ENCODE assay signal across 27 mouse cellular contexts in genomic region chr2:152051985-152052384, GRCm38 (mm10). TPM values are rescaled to one million over a fixed set of nuclear protein-coding genes. Genes with fewer than 3 reads are reported as not detected.
A peak's percentile ranks its signal among the peaks of the same experiment; 100 is the strongest.
DNase-seq lines count a peak whose midpoint lies in the region; ATAC-seq and TF ChIP-seq lines count a peak whose summit lies in the region.
"Had no signal": no experiment of that assay in that cellular context is flagged by ENCODE, and none has a peak within 500 bp of the region (broad histone marks: within the 10 kb centered on the region; RNA-seq: fewer than 3 reads in every experiment).

No protein-coding gene starts in this region.

- no peak overlapping the region for H3K9ac ChIP-seq in hindbrain, postnatal 0 days (replicated peaks; ENCODE audit: low read length)
- no peak overlapping the region for H3K9ac ChIP-seq in neural tube, embryonic 11.5 days (ENCODE audit: low read length)
- H3K9ac ChIP-seq in hindbrain, embryonic 14.5 days, result no peak overlapping the region
- H3K9ac ChIP-seq in neural tube, embryonic 15.5 days (replicated peaks), result 0 out of 2 replicates have a peak overlapping the region, but pooled peaks have one; percentile 7
- H3K9ac ChIP-seq: embryonic facial prominence, embryonic 12.5 days; intestine, embryonic 15.5 days had no signal

- no peak for ATAC-seq in hindbrain, postnatal 0 days
- no peak for ATAC-seq in neural tube, embryonic 11.5 days (ENCODE audit: insufficient read depth, low FRiP score, low TSS enrichment)
- no peak for ATAC-seq in hindbrain, embryonic 14.5 days (ENCODE audit: low FRiP score)
- no peak for ATAC-seq in neural tube, embryonic 15.5 days (ENCODE audit: low FRiP score)
- ATAC-seq: activated CD4-positive, CD25-positive, alpha-beta regulatory T cell, adult 4 months; intestine, embryonic 15.5 days had no signal

- H3K36me3 ChIP-seq in hindbrain, embryonic 10.5 days, result no peaks in the 10 kb centered on the region
- H3K36me3 ChIP-seq in hindbrain, postnatal 0 days (ENCODE audit: insufficient read depth, low read length), result no peaks in the 10 kb centered on the region
- no peaks in the 10 kb centered on the region for H3K36me3 ChIP-seq in neural tube, embryonic 11.5 days (ENCODE audit: control insufficient read depth, insufficient read depth, low read length)
- H3K36me3 ChIP-seq in hindbrain, embryonic 14.5 days (replicated peaks; ENCODE audit: control insufficient read depth, insufficient read depth), result no peaks in the 10 kb centered on the region
- no peaks in the 10 kb centered on the region for H3K36me3 ChIP-seq in neural tube, embryonic 15.5 days
- H3K36me3 ChIP-seq: embryonic facial prominence, embryonic 12.5 days; heart, embryonic 10.5 days; intestine, embryonic 15.5 days had no signal

- peaks cover 95% of the 10 kb centered on the region for H3K27me3 ChIP-seq in hindbrain, embryonic 10.5 days (ENCODE audit: insufficient read depth, poor library complexity, severe bottlenecking)
- no peaks in the 10 kb centered on the region for H3K27me3 ChIP-seq in hindbrain, postnatal 0 days (ENCODE audit: insufficient read depth, low read length)
- peaks cover 33% of the 10 kb centered on the region for H3K27me3 ChIP-seq in neural tube, embryonic 11.5 days (ENCODE audit: control insufficient read depth, insufficient read depth, low read length)
- H3K27me3 ChIP-seq in hindbrain, embryonic 14.5 days (ENCODE audit: control insufficient read depth, insufficient read depth, low read length), result no peaks in the 10 kb centered on the region
- 0 out of 2 replicates have a peak, but pooled peaks cover 7% of the 10 kb centered on the region for H3K27me3 ChIP-seq in neural tube, embryonic 15.5 days (replicated peaks)

- no peak overlapping the region for H3K4me2 ChIP-seq in hindbrain, postnatal 0 days (ENCODE audit: low read depth, low read length)
- H3K4me2 ChIP-seq in neural tube, embryonic 11.5 days (ENCODE audit: low read depth), result no peak overlapping the region
- no peak overlapping the region for H3K4me2 ChIP-seq in hindbrain, embryonic 14.5 days (replicated peaks)
- no peak overlapping the region for H3K4me2 ChIP-seq in neural tube, embryonic 15.5 days
- H3K4me2 ChIP-seq: embryonic facial prominence, embryonic 12.5 days; intestine, embryonic 15.5 days had no signal

- TF ChIP-seq CTCF in hindbrain, postnatal 0 days (IDR thresholded peaks at IDR 0.05; ENCODE audit: low read depth), result no peak

- no peak overlapping the region for H3K4me3 ChIP-seq in hindbrain, embryonic 10.5 days
- H3K4me3 ChIP-seq in hindbrain, postnatal 0 days (ENCODE audit: low read length), result no peak overlapping the region
- no peak overlapping the region for H3K4me3 ChIP-seq in neural tube, embryonic 11.5 days (ENCODE audit: low read depth, low read length)
- no peak overlapping the region for H3K4me3 ChIP-seq in hindbrain, embryonic 14.5 days (replicated peaks; ENCODE audit: low read length)
- H3K4me3 ChIP-seq in neural tube, embryonic 15.5 days (replicated peaks), result no peak overlapping the region
- H3K4me3 ChIP-seq: embryonic facial prominence, embryonic 12.5 days; heart, embryonic 10.5 days; intestine, embryonic 15.5 days; layer of hippocampus, adult 2 months had no signal

- H3K9me3 ChIP-seq in hindbrain, embryonic 10.5 days, result no peaks in the 10 kb centered on the region
- H3K9me3 ChIP-seq in hindbrain, postnatal 0 days (ENCODE audit: low read length), result no peaks in the 10 kb centered on the region
- H3K9me3 ChIP-seq in neural tube, embryonic 11.5 days (ENCODE audit: control insufficient read depth, low read length), result no peaks in the 10 kb centered on the region
- H3K9me3 ChIP-seq in hindbrain, embryonic 14.5 days (ENCODE audit: control insufficient read depth, low read length), result no peaks in the 10 kb centered on the region
- H3K9me3 ChIP-seq in neural tube, embryonic 15.5 days (replicated peaks), result no peaks in the 10 kb centered on the region
- H3K9me3 ChIP-seq: embryonic facial prominence, embryonic 12.5 days; heart, embryonic 10.5 days; intestine, embryonic 15.5 days had no signal

- no peak for DNase-seq in hindbrain, embryonic 10.5 days (ENCODE audit: low spot score)
- DNase-seq in hindbrain, postnatal 0 days (ENCODE audit: low spot score), result no peak
- no peak for DNase-seq in neural tube, embryonic 11.5 days (ENCODE audit: low spot score)
- DNase-seq in neural tube, embryonic 10.5 days (ENCODE audit: extremely low spot score, low spot score), result no peak
- DNase-seq in hindbrain, embryonic 14.5 days (ENCODE audit: low spot score), result no peak
- no peak for DNase-seq in frontal cortex, postnatal 25 days (ENCODE audit: low spot score in 2 of 2)
- no peak for DNase-seq in urinary bladder, postnatal 25 days (ENCODE audit: low spot score)
- DNase-seq: adrenal gland, adult 8-10 months; cerebellum, adult 18-20 months; cerebellum, postnatal 25 days; gastrocnemius, postnatal 10 days; kidney, adult 8-10 months; kidney, postnatal 14 days; lung, adult 18-20 months; lung, postnatal 10 days had no signal

- peaks cover 72% of the 10 kb centered on the region for H3K4me1 ChIP-seq in hindbrain, embryonic 10.5 days (replicated peaks)
- H3K4me1 ChIP-seq in hindbrain, postnatal 0 days (ENCODE audit: insufficient read depth, low read length), result peaks cover 28% of the 10 kb centered on the region
- H3K4me1 ChIP-seq in neural tube, embryonic 11.5 days (ENCODE audit: control insufficient read depth, insufficient read depth, low read length), result peaks cover 29% of the 10 kb centered on the region
- H3K4me1 ChIP-seq in hindbrain, embryonic 14.5 days (replicated peaks; ENCODE audit: control insufficient read depth, insufficient read depth, low read length), result peaks cover 61% of the 10 kb centered on the region
- H3K4me1 ChIP-seq in neural tube, embryonic 15.5 days, result peaks cover 52% of the 10 kb centered on the region

- peak overlapping the region; percentile 56 for H3K27ac ChIP-seq in hindbrain, embryonic 10.5 days
- H3K27ac ChIP-seq in hindbrain, postnatal 0 days, result no peak overlapping the region
- H3K27ac ChIP-seq in neural tube, embryonic 11.5 days (ENCODE audit: low read depth, low read length), result peak overlapping the region; percentile 49; the same call in 1 of the 2 replicates
- H3K27ac ChIP-seq in hindbrain, embryonic 14.5 days, result 0 out of 2 replicates have a peak overlapping the region, but pooled peaks have one; percentile 17
- peak overlapping the region; percentile 9; the same call in 1 of the 2 replicates for H3K27ac ChIP-seq in neural tube, embryonic 15.5 days (replicated peaks)
- H3K27ac ChIP-seq: embryonic facial prominence, embryonic 12.5 days; heart, embryonic 10.5 days; intestine, embryonic 15.5 days; layer of hippocampus, adult 2 months had no signal

- WGBS in hindbrain, embryonic 10.5 days, result 70% methylated on average over 3 of the region's 3 CpGs
- 53% methylated on average over 3 of the region's 3 CpGs for WGBS in hindbrain, postnatal 0 days
- WGBS in neural tube, embryonic 11.5 days, result 36% methylated on average over 2 of the region's 3 CpGs
- WGBS in hindbrain, embryonic 14.5 days, result 36% methylated on average over 3 of the region's 3 CpGs
- 48% methylated on average over 3 of the region's 3 CpGs for WGBS in neural tube, embryonic 15.5 days

RNA-seq across cellular contexts. Expression of gene Scrt2, which starts 29.3 kb away (rescaled TPM):
- polyA plus RNA-seq in hindbrain, embryonic 10.5 days (2016; fragmentation: Nextera tagmentation; extraction: Ambion mirVana), result 5.5 and 19.0 TPM in 2 replicates
- total RNA-seq in hindbrain, postnatal 0 days (2014; rRNA removed), result 13.3 and 18.4 TPM in 2 replicates
- 4.1 and 4.4 TPM in 2 replicates for polyA plus RNA-seq in hindbrain, postnatal 0 days (2015; fragmentation: Nextera tagmentation; extraction: Ambion mirVana)
- polyA plus RNA-seq in neural tube, embryonic 11.5 days (2014; fragmentation: Nextera tagmentation; extraction: Ambion mirVana), result 23.0 and 25.1 TPM in 2 replicates
- 10.9 and 13.6 TPM in 2 replicates for polyA plus RNA-seq in hindbrain, embryonic 14.5 days (2014; fragmentation: Nextera tagmentation; extraction: Ambion mirVana)
- polyA plus RNA-seq in neural tube, embryonic 15.5 days (2015; fragmentation: Nextera tagmentation; extraction: Ambion mirVana), result 7.5 and 9.2 TPM in 2 replicates
- total RNA-seq: gastrocnemius, postnatal 10 days; granulocyte monocyte progenitor cell, adult 5-6 weeks; hematopoietic stem cell, adult 5-6 weeks; liver, adult 2 months had no signal
- polyA plus RNA-seq: activated CD4-positive, CD25-positive, alpha-beta regulatory T cell, adult 4 months; C2C12; heart, embryonic 10.5 days; heart, embryonic 16.5 days; liver, adult 2 months; spleen, adult 2 months had no signal

RNA-seq across cellular contexts. Expression of gene Srxn1, which starts 53.3 kb away (rescaled TPM):
- 15.6 and 18.7 TPM in 2 replicates for polyA plus RNA-seq in hindbrain, embryonic 10.5 days (2016; fragmentation: Nextera tagmentation; extraction: Ambion mirVana)
- total RNA-seq in hindbrain, postnatal 0 days (2014; rRNA removed), result 51.7 and 54.5 TPM in 2 replicates
- polyA plus RNA-seq in hindbrain, postnatal 0 days (2015; fragmentation: Nextera tagmentation; extraction: Ambion mirVana), result 26.4 and 26.8 TPM in 2 replicates
- polyA plus RNA-seq in neural tube, embryonic 11.5 days (2014; fragmentation: Nextera tagmentation; extraction: Ambion mirVana), result 17.5 and 18.8 TPM in 2 replicates
- polyA plus RNA-seq in hindbrain, embryonic 14.5 days (2014; fragmentation: Nextera tagmentation; extraction: Ambion mirVana), result 22.5 and 26.2 TPM in 2 replicates
- polyA plus RNA-seq in neural tube, embryonic 15.5 days (2015; fragmentation: Nextera tagmentation; extraction: Ambion mirVana), result 25.8 and 27.7 TPM in 2 replicates

RNA-seq across cellular contexts. Expression of gene Slc52a3, which starts 55.7 kb away (rescaled TPM):
- polyA plus RNA-seq in hindbrain, embryonic 10.5 days (2016; fragmentation: Nextera tagmentation; extraction: Ambion mirVana), result 0.90 and 1.3 TPM in 2 replicates
- 2.7 and 3.1 TPM in 2 replicates for total RNA-seq in hindbrain, postnatal 0 days (2014; rRNA removed)
- polyA plus RNA-seq in hindbrain, postnatal 0 days (2015; fragmentation: Nextera tagmentation; extraction: Ambion mirVana), result 2.6 and 2.7 TPM in 2 replicates
- 1.0 and 1.1 TPM in 2 replicates for polyA plus RNA-seq in neural tube, embryonic 11.5 days (2014; fragmentation: Nextera tagmentation; extraction: Ambion mirVana)
- polyA plus RNA-seq in hindbrain, embryonic 14.5 days (2014; fragmentation: Nextera tagmentation; extraction: Ambion mirVana), result 0.73 and 1.4 TPM in 2 replicates
- 1.4 and 1.7 TPM in 2 replicates for polyA plus RNA-seq in neural tube, embryonic 15.5 days (2015; fragmentation: Nextera tagmentation; extraction: Ambion mirVana)
- total RNA-seq: granulocyte monocyte progenitor cell, adult 5-6 weeks had no signal
